Comparison of ENCODE assay signal across 8 mouse cellular contexts in the genomic region with DNA sequence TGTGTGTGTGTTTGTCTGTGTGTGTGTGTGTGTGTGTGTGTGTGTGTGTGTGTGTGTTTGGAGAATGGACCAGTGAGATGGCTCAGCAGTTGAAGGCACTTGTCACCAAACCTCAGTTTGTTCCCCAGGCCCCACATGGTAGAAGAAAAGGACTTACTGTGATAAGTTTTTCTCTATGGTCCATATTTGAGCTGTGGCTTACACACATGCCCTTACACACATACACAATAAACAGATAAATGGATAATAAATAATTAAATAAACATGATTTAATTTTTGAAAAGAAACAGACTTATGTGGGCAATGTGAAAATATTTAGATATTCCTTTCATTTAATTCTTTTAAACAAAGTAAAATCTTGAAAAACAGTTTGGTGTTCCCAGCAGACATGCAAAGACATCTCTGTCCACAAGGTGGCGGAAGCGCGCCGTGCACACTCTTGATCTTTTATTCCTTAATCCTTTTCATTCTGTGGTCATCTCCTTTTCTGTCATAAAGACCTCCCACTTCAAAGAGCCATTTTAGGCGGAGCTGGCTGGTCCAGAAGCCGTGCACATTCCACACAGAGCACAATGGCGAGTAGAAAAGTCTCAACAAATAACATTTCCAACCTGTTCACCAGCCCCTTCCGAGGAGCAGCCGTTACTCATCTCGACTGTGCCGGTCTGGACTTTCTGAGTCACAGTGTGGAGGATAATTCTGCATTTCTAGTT.
DNase-seq lines count a peak whose midpoint lies in the region; ATAC-seq and TF ChIP-seq lines count a peak whose summit lies in the region.

No protein-coding gene starts in this region.

- peak overlapping the region; percentile 28 for H3K4me3 ChIP-seq in cortical plate, adult 2 months (ENCODE audit: insufficient read depth, low read length)
- peak overlapping the region; percentile 23 for H3K4me3 ChIP-seq in midbrain, embryonic 11.5 days (ENCODE audit: low read depth, low read length)
- H3K4me3 ChIP-seq in small intestine, adult 2 months (ENCODE audit: low read depth, low read length): no peak overlapping the region

- H3K9ac ChIP-seq in midbrain, embryonic 11.5 days (ENCODE audit: low read length): peak overlapping the region; percentile 46

- TF ChIP-seq POLR2A in cortical plate, adult 2 months (IDR thresholded peaks at IDR 0.05; ENCODE audit: extremely low read depth, insufficient read depth, low read length): no peak
- no peak for TF ChIP-seq POLR2A in small intestine, adult 2 months (IDR thresholded peaks at IDR 0.05; ENCODE audit: low read depth, low read length)

- DNase-seq in gastrocnemius, adult 18-20 months (ENCODE audit: low spot score): peak; percentile 8
- DNase-seq in gastrocnemius, adult 8-10 months (ENCODE audit: low spot score in 2 of 2): no peak
- DNase-seq in heart, adult 11 months: peak; percentile 83
- peak; percentile 60 for DNase-seq in kidney, adult 18-20 months
- peak; percentile 59 for DNase-seq in left cerebral cortex, postnatal 4 days
- peak; percentile 97 for DNase-seq in midbrain, embryonic 11.5 days (ENCODE audit: low spot score, missing footprints)

- H3K4me1 ChIP-seq in cortical plate, adult 2 months (ENCODE audit: control insufficient read depth, insufficient read depth, low read length): no peaks in the 10 kb centered on the region
- H3K4me1 ChIP-seq in midbrain, embryonic 11.5 days (ENCODE audit: control insufficient read depth, insufficient read depth, low read length): no peaks in the 10 kb centered on the region
- no peaks in the 10 kb centered on the region for H3K4me1 ChIP-seq in small intestine, adult 2 months (ENCODE audit: control insufficient read depth, insufficient read depth, insufficient read length, low read length)

- H3K9me3 ChIP-seq in midbrain, embryonic 11.5 days (ENCODE audit: control insufficient read depth, low read length): no peaks in the 10 kb centered on the region

- TF ChIP-seq CTCF in cortical plate, adult 2 months (IDR thresholded peaks at IDR 0.05; ENCODE audit: extremely low read depth, insufficient read depth, low read length): peak; percentile 92
- TF ChIP-seq CTCF in small intestine, adult 2 months (IDR thresholded peaks at IDR 0.05; ENCODE audit: extremely low read depth, insufficient read length, insufficient replicate concordance, low read depth, low read length): peak; percentile 80; the same call in 1 of the 2 replicates

- H3K27me3 ChIP-seq in midbrain, embryonic 11.5 days (ENCODE audit: control insufficient read depth, insufficient read depth, low read length): no peaks in the 10 kb centered on the region
- no peaks in the 10 kb centered on the region for H3K27me3 ChIP-seq in small intestine, adult 2 months (ENCODE audit: control insufficient read depth, insufficient read depth, low read length)

- H3K27ac ChIP-seq in cortical plate, adult 2 months (ENCODE audit: insufficient read depth, low read length): no peak overlapping the region
- H3K27ac ChIP-seq in midbrain, embryonic 11.5 days (ENCODE audit: low read depth, low read length): no peak overlapping the region
- no peak overlapping the region for H3K27ac ChIP-seq in small intestine, adult 2 months (ENCODE audit: insufficient read depth, low read depth, low read length)

- H3K36me3 ChIP-seq in midbrain, embryonic 11.5 days (ENCODE audit: control insufficient read depth, insufficient read depth, low read length): no peaks in the 10 kb centered on the region
- no peaks in the 10 kb centered on the region for H3K36me3 ChIP-seq in small intestine, adult 2 months (ENCODE audit: control insufficient read depth, insufficient read depth, low read length)

- peak overlapping the region; percentile 47 for H3K4me2 ChIP-seq in midbrain, embryonic 11.5 days

- intact Hi-C loops in left cerebral cortex, postnatal 4 days (cut with DNase I): loop anchor here (5.0 kb wide), 2 partner anchors 446 to 536 kb away; partner anchors contain the start of gene Ikzf2

- 15% methylated on average over 11 of the region's 11 CpGs for WGBS in midbrain, embryonic 11.5 days
- WGBS in small intestine, adult 2 months: 10% methylated on average over 11 of the region's 11 CpGs

- peak; percentile 92 for ATAC-seq in midbrain, embryonic 11.5 days (ENCODE audit: low FRiP score)

Comparison
In these comparisons a context has a peak if more than half of its experiments do, and no peak if none do; other contexts are left out.
1. DNase-seq: peak in gastrocnemius, adult 18-20 months (single experiment), heart, adult 11 months (single experiment), kidney, adult 18-20 months (single experiment), left cerebral cortex, postnatal 4 days (single experiment) and midbrain, embryonic 11.5 days (single experiment); none in gastrocnemius, adult 8-10 months (0 of 2).